Mouse (Mus musculus) thymus, adult 2 months (tissue): ENCODE measurements around the gene Rfc5.

Source experiments
- CTCF ChIP-seq: fragments of 200-500 bp; IDR thresholded peaks from 2 replicates; pipeline ENCODE4 v1.5.1; 2012; ENCODE audit warnings: mild to moderate bottlenecking, control low read depth, low read length, moderate library complexity, borderline replicate concordance; ENCODE audit not compliant: control insufficient read depth, poor library complexity, insufficient read depth; ENCODE audit errors: extremely low read depth
- POLR2A ChIP-seq: fragments of 200-500 bp; IDR thresholded peaks from 2 replicates; pipeline ENCODE4 v1.6.1; 2012; ENCODE audit warnings: mild to moderate bottlenecking, low read length, control low read depth, moderate library complexity; ENCODE audit not compliant: control insufficient read depth, poor library complexity, insufficient read depth; ENCODE audit errors: extremely low read depth

GRCm38 (mm10) chr5:117357478-117358247 lies 31.2 kb downstream of the Rfc5 start:
- no peak for TF ChIP-seq POLR2A
- no peak for TF ChIP-seq CTCF
